Mouse (Mus musculus) left cerebral cortex, postnatal 14 days (tissue): ENCODE results near the gene Rsg1. TPM values are rescaled to one million over a fixed set of nuclear protein-coding genes. Genes with fewer than 3 reads are reported as not detected.
A peak's percentile ranks its signal among the peaks of the same experiment; 100 is the strongest.

Experiments used
- DNase-seq, 2 experiments: peaks; one replicate each; pipeline ENCODE4 v3.0.0; 2021 to 2022; ENCODE audit warnings: low spot score in 2 of 2, mixed read lengths in 1 of 2
- intact Hi-C: fragments of 180-260 bp; cut with DNase I; formaldehyde crosslinking; loops from one replicate; pipeline ENCODE4 v1.15.1; 2025
- total RNA-seq, 2 experiments: library from RNA; stranded (reverse); gene quantifications; 2 replicates each; pipeline ENCODE4 v1.2.3; 2021

Gene Rsg1
- total RNA-seq, 2 experiments from 2014 or later, result 2.6 to 3.7 TPM

GRCm38 (mm10) chr4:141269080-141269479 is 55.3 kb downstream of the Rsg1 start:
- DNase-seq, result no peak
- intact Hi-C loops, result no loop called here

DNA sequence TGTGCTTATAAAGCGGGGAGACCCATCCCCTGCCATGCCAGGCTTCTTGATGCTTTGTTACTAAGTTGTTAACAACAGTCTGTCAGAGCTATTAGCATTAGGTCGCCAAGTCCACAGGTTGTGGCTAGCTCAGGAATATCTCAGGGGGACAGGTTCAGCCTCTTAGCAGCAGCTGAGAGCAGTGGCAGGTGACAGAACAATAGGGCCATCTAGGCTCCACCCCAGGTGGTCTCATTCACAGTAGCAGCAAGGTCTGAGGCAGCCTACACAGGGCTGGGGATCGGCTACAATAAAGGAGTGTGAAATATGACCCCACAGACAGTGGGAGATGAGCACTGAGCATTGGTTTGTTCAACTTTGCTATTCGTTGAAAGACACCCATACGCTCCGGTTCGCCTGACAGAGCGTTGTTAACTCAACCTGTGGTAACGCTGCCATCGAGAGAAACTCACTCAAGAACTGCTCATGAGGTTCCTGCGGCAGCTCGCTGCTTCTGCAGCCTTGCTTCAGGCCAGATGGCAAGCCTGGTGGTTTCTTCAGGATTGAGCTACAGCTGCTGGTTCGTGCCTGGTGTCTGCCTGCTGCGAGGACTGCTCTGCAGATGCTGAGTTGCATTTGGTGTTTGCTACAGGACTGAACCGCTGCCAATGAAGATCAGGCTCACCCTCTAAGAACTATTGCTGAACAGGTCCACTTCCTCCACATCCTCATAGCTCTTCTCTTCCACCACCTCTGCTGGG is 56.6 kb downstream of the Rsg1 start:
- intact Hi-C loops, result no loop called here
- DNase-seq, result no peak

DNA sequence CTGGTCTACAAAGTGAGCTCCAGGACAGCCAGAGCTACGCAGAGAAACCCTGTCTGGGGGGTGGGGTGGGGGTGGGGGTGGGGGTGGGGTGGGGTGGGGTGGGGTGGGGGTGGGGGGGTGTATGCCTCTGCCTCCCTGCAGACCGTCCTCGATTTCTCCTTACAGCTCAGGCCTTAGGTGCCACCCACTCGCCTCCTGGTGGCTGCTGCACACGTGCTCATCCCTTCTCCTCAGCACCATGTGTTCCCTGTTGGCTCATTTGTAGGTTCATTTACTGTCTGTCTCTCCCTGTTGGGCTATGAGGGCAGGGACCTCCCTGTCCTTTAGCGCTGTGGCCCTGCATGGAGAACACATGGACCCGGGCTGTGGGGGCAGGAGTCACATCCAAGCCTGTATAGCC is 57.5 kb downstream of the Rsg1 start:
- DNase-seq, result no peak
- intact Hi-C loops, result no loop called here

DNA sequence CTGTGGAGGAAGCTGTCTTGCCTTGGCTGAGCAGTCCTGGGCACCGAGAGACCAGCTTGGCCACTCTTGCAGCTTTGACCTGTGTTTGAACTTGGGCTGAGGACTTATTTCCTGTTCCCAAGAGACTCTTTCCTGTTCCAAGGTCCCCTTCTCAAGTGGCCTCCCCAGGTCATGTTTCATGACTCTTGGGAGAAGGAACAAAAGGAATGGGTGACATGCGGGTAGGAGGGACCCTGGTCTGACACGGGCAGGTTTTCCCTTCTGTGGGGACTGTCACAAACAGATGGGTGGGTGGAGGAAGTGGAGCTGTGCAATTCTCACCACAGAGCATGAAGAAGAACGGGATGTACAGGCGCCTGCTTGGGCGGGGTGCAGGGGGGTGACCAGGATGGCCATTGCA is 58.0 kb downstream of the Rsg1 start:
- no peak for DNase-seq
- intact Hi-C loops, result no loop called here

DNA sequence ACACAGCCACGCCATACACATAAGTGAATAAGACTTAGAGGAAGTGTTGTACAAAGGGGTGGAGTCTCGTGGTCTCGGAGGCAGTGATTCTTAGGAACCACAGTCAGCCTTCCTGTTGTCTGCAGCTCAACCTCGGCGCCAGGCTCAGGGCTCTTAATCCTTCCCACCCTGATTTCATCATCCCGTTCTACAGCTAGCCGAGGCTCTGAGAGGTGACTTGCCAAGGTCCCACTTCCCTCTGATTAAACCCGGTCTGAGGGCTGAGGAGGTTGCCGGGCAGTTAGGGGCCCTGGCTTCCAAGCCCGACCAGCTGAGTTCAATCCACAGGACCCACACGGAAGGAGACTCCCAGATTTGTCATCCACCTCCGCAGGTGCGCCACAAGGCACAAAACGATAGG is 59.1 kb downstream of the Rsg1 start:
- intact Hi-C loops, result loop anchor here (1.0 kb wide), 1 partner anchor 90 kb away; no protein-coding TSS in a partner anchor
- no peak for DNase-seq

GRCm38 (mm10) chr4:141273296-141273695 is 59.5 kb downstream of the Rsg1 start:
- DNase-seq, result peak; percentile 57 to 72
- intact Hi-C loops, result loop anchor here (1.0 kb wide), 1 partner anchor 90 kb away; no protein-coding TSS in a partner anchor

- no peak for DNase-seq
- intact Hi-C loops, result no loop called here
These were observed 61.0 kb downstream of the Rsg1 start for GRCm38 (mm10) chr4:141274485-141275341.

Other genes with a start within 250 kb of the Rsg1 start
- 100 to 1,000 TPM; 218 TPM for gene Atp13a2, start 227.1 kb upstream of the Rsg1 start, total RNA-seq
- gene Mfap2, start 203.5 kb upstream of the Rsg1 start, total RNA-seq, result 10 to 100 TPM in 1 of 2 experiments, 1 to 10 TPM in 1; 9.5 to 10.5 TPM
- gene Crocc, start 153.4 kb upstream of the Rsg1 start, total RNA-seq, result 10 to 100 TPM; 51.0 to 52.7 TPM
- gene Necap2, start 135.6 kb upstream of the Rsg1 start, total RNA-seq, result 10 to 100 TPM; 45.4 to 50.2 TPM
- under 1 TPM; 0.20 to 0.38 TPM for gene Spata21, start 125.6 kb upstream of the Rsg1 start, total RNA-seq
- 10 to 100 TPM; 43.8 to 48.6 TPM for gene Szrd1, start 74.2 kb upstream of the Rsg1 start, total RNA-seq
- gene Fbxo42, start 66.0 kb upstream of the Rsg1 start, total RNA-seq, result 10 to 100 TPM; 31.6 to 38.8 TPM
- 10 to 100 TPM in 1 of 2 experiments, 1 to 10 TPM in 1; 9.2 to 10.5 TPM for gene Arhgef19, start 25.5 kb downstream of the Rsg1 start, total RNA-seq
- 1 to 10 TPM; 2.2 to 2.7 TPM for gene Epha2, start 87.3 kb downstream of the Rsg1 start, total RNA-seq
- 1 to 10 TPM; 5.4 to 5.5 TPM for gene Fam131c, start 154.3 kb downstream of the Rsg1 start, total RNA-seq
- not detected for gene Clcnka, start 184.8 kb downstream of the Rsg1 start, total RNA-seq
- gene Clcnkb, start 202.1 kb downstream of the Rsg1 start, total RNA-seq, result not detected
- gene Hspb7, start 206.8 kb downstream of the Rsg1 start, total RNA-seq, result under 1 TPM; 0.47 to 0.90 TPM
- gene Srarp, start 222.1 kb downstream of the Rsg1 start, total RNA-seq, result 1 to 10 TPM; 5.1 TPM
- 10 to 100 TPM; 31.1 to 32.6 TPM for gene Zbtb17, start 230.7 kb downstream of the Rsg1 start, total RNA-seq